Mouse (Mus musculus) layer of hippocampus, postnatal 36 days (tissue): ENCODE data around the gene Neurog1. TPM values are rescaled to one million over a fixed set of nuclear protein-coding genes. Genes with fewer than 3 reads are reported as not detected.

Experiments
- DNase-seq, 2 experiments: peaks; one replicate each; pipeline ENCODE4 v3.0.0; 2022
- total RNA-seq, 2 experiments: library from RNA; stranded (reverse); gene quantifications; 2 replicates each; pipeline ENCODE4 v1.2.3; 2021

Neurog1 gene
- total RNA-seq, 2 experiments from 2014 or later, result 0.23 to 0.27 TPM

DNA sequence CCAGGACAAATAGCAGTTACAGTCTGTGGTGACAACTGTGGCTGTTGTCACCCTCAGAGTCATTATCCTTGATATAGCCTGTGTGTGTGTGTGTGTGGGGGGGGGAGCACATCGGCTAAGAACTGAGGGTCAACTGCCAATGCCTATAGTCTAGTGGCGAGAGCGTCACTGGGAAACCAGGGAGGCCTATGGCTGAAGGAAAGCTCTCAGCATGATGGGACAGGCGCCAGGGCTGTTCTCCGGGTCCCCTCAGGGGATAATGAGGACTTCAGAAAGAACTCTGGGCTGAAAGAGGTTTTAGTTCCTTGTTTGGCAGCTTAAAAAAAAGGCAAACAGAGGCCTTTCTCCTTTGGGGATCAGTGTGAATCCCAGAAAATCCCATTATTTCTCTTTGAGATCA, 37.3 kb downstream of the Neurog1 start:
- no peak for DNase-seq

DNA sequence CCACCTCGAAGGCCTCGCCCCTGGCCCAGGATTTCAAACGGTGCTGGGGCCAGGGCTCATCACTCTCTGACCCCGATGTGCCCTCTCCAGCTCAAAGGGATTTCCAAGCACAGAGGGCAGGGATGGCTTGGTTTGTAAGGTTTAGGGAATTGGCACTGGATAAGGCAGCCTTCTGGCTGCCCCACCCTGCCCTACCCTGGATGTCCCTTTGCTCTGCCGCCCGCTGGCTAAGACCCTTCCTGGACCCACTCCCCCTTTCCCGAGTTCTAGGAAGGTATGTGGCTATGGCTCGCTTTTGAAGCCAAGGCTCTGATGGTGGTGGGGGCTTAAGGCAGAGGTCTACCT, 42.9 kb downstream of the Neurog1 start:
- no peak for DNase-seq

DNA sequence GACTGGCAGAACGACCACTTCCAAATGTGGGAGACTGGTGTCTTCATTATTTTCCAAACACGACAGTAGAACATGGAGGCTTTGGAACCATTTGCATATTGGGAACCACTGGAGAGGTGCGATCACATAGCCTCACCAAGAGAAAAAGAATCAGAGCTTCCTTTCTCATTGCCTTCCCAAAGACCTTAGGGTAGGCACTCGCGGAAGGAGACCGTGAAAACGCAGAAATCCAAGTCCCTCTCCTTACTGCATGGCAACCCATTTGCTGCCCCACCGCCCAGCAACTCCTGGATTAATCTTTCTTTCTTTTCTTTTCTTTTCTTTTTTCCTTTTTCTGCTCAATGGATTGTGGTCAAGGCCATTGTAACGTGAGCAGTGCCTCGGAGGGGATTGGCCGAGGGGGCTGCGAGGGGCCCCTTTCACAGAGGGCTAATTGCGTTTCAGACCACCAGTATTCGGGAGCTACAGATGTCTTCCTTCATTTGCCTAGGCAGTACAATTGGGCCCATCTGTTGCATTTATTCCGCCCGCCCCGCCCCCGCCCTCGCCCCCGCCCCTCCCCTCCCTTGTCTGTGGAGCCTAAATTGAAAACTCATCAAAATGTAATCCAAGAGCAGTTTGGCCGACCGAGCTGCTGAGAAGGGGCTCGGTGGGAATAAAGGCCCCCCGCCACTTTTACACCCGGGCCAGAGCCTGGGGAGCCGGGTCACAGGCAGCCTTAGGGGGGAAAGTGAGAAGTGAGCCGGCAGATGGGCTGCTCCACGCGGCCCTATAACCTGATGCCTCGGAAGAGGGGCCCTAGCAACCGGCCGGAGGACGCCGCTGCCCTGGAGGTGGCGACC, 43.5 kb downstream of the Neurog1 start:
- no peak for DNase-seq

Other genes with a start within 250 kb of the Neurog1 start
- gene H2afy, start 115.8 kb downstream of the Neurog1 start, total RNA-seq, result 100 to 1,000 TPM; 120 to 128 TPM
- gene Tifab, start 73.3 kb downstream of the Neurog1 start, total RNA-seq, result 1 to 10 TPM; 1.6 TPM
- 100 to 1,000 TPM; 121 to 127 TPM for gene Cxcl14, start 44.4 kb upstream of the Neurog1 start, total RNA-seq
- gene Gm3045, start 174.4 kb upstream of the Neurog1 start, total RNA-seq, result not detected
- under 1 TPM in 1 of 2 experiments, not detected in 1; 0.10 TPM for gene Slc25a48, start 186.2 kb upstream of the Neurog1 start, total RNA-seq
- gene Il9, start 230.1 kb upstream of the Neurog1 start, total RNA-seq, result not detected